ENCODE assay signal across 8 mouse cellular contexts in the genomic region with DNA sequence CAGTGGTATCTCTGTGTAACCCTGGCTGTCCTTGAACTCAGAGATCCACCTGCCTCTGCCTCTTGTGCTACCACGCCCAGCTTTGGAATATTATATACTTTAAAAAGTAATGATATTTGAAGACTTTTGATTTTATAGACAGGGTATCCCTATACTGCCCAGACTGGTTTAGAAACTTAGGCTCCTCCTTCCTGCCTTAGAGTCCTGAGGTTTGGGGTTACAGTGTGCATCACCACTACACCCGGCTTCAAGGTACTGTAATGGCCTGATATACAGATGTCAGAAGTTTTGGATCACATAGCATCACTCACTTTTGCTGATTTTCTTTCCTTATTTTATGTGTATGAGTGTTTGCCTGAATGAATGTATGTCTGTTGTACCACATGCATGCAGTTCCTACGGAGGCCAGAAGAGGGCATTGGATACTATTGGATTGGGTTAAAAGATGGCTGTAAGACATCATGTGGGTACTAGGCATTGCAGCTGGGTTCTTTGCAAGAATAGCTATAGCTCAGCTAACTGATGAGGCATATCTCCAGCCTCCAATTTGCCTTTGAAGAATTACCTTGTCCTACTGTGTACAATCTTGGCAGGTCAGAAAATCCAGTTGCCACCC. TPM values are rescaled to one million over a fixed set of nuclear protein-coding genes. Genes with fewer than 3 reads are reported as not detected.
A peak's percentile ranks its signal among the peaks of the same experiment; 100 is the strongest.
DNase-seq lines count a peak whose midpoint lies in the region; ATAC-seq and TF ChIP-seq lines count a peak whose summit lies in the region.
"Had no signal": no experiment of that assay in that cellular context is flagged by ENCODE, and none has a peak within 500 bp of the region (broad histone marks: within the 10 kb centered on the region; RNA-seq: fewer than 3 reads in every experiment).

No protein-coding gene starts in this region.

- 61% methylated on average over 3 of the region's 3 CpGs for WGBS in midbrain, embryonic 10.5 days
- WGBS in midbrain, embryonic 13.5 days = 59% methylated on average over 3 of the region's 3 CpGs
- 62% methylated on average over 3 of the region's 3 CpGs for WGBS in large intestine, adult 2 months

- POLR2A ChIA-PET in Patski (lab: Charles Lee) = no interaction called here

- CTCF ChIA-PET in Patski (lab: Charles Lee) = interaction anchor here (0.8 to 1.4 kb wide), 3 partner anchors 10 to 43 kb away, joined by 3 to 5 read pairs (median 4); no protein-coding TSS in a partner anchor

- no peak overlapping the region for H3K4me2 ChIP-seq in midbrain, embryonic 13.5 days (replicated peaks)
- H3K4me2 ChIP-seq: heart, embryonic 13.5 days had no signal

- TF ChIP-seq CTCF in Patski (IDR thresholded peaks at IDR 0.05) = peak; percentile 82

- H3K36me3 ChIP-seq in midbrain, embryonic 10.5 days = 0 out of 2 replicates have a peak, but pooled peaks cover 4% of the 10 kb centered on the region
- no peaks in the 10 kb centered on the region for H3K36me3 ChIP-seq in midbrain, embryonic 13.5 days

- ATAC-seq in midbrain, embryonic 13.5 days = no peak
- no peak for ATAC-seq in Patski

- H3K9me3 ChIP-seq in midbrain, embryonic 10.5 days (replicated peaks) = no peaks in the 10 kb centered on the region
- H3K9me3 ChIP-seq in midbrain, embryonic 13.5 days = no peaks in the 10 kb centered on the region
- H3K9me3 ChIP-seq: heart, embryonic 13.5 days had no signal

- H3K9ac ChIP-seq in midbrain, embryonic 13.5 days (replicated peaks) = no peak overlapping the region
- H3K9ac ChIP-seq: heart, embryonic 13.5 days had no signal

- H3K27ac ChIP-seq in midbrain, embryonic 10.5 days (replicated peaks) = no peak overlapping the region
- no peak overlapping the region for H3K27ac ChIP-seq in midbrain, embryonic 13.5 days
- H3K27ac ChIP-seq: heart, embryonic 13.5 days had no signal

- no peak overlapping the region for H3K4me3 ChIP-seq in midbrain, embryonic 10.5 days
- no peak overlapping the region for H3K4me3 ChIP-seq in midbrain, embryonic 13.5 days (replicated peaks)
- H3K4me3 ChIP-seq: heart, embryonic 13.5 days had no signal

- H3K4me1 ChIP-seq in midbrain, embryonic 10.5 days = peaks cover 28% of the 10 kb centered on the region
- peaks cover 26% of the 10 kb centered on the region for H3K4me1 ChIP-seq in midbrain, embryonic 13.5 days (replicated peaks)

- in situ Hi-C loops in Patski (cut with MboI; ENCODE audit: low pct_unique_long_range_greater_than_20kb) = no loop called here

- peak; percentile 57 for DNase-seq in midbrain, embryonic 10.5 days (ENCODE audit: low spot score)
- DNase-seq in Patski (ENCODE audit: low read depth, low spot score) = no peak
- DNase-seq in embryo, embryonic 11 days = peak; percentile 66
- DNase-seq in large intestine, adult 2 months (ENCODE audit: low read depth, low spot score) = peak; percentile 35
- peak; percentile 20 for DNase-seq in retina, adult 2 months (ENCODE audit: low read depth, low spot score)
- DNase-seq in ovary, adult 18-20 months (ENCODE audit: low spot score) = no peak

- H3K27me3 ChIP-seq in midbrain, embryonic 10.5 days (ENCODE audit: low read depth, poor library complexity, severe bottlenecking) = no peaks in the 10 kb centered on the region
- no peaks in the 10 kb centered on the region for H3K27me3 ChIP-seq in midbrain, embryonic 13.5 days
- no peaks in the 10 kb centered on the region for H3K27me3 ChIP-seq in Patski
- H3K27me3 ChIP-seq: heart, embryonic 13.5 days had no signal

RNA-seq across cellular contexts. Expression of gene Slc25a17, which starts 5.4 kb away (rescaled TPM):
- 91.3 and 107 TPM in 2 replicates for polyA plus RNA-seq in midbrain, embryonic 10.5 days (2016; fragmentation: Nextera tagmentation; extraction: Ambion mirVana)
- 133 and 141 TPM in 2 replicates for polyA plus RNA-seq in midbrain, embryonic 13.5 days (2015; fragmentation: Nextera tagmentation; extraction: Ambion mirVana)
- polyA plus RNA-seq in Patski (2021) = 113 TPM
- 22.5 and 25.2 TPM in 2 replicates for polyA plus RNA-seq in large intestine, adult 2 months (2012; rRNA removed)

RNA-seq across cellular contexts. Expression of gene St13, which starts 44.6 kb away (rescaled TPM):
- 205 and 220 TPM in 2 replicates for polyA plus RNA-seq in midbrain, embryonic 10.5 days (2016; fragmentation: Nextera tagmentation; extraction: Ambion mirVana)
- 182 and 203 TPM in 2 replicates for polyA plus RNA-seq in midbrain, embryonic 13.5 days (2015; fragmentation: Nextera tagmentation; extraction: Ambion mirVana)
- 471 TPM for polyA plus RNA-seq in Patski (2021)
- polyA plus RNA-seq in large intestine, adult 2 months (2012; rRNA removed) = 12.6 and 12.7 TPM in 2 replicates

RNA-seq across cellular contexts. Expression of gene Xpnpep3, which starts 44.7 kb away (rescaled TPM):
- polyA plus RNA-seq in midbrain, embryonic 10.5 days (2016; fragmentation: Nextera tagmentation; extraction: Ambion mirVana) = 12.4 and 12.9 TPM in 2 replicates
- 9.8 TPM in 2 replicates for polyA plus RNA-seq in midbrain, embryonic 13.5 days (2015; fragmentation: Nextera tagmentation; extraction: Ambion mirVana)
- 13.8 TPM for polyA plus RNA-seq in Patski (2021)
- polyA plus RNA-seq in large intestine, adult 2 months (2012; rRNA removed) = 2.9 and 5.1 TPM in 2 replicates

RNA-seq across cellular contexts. Expression of gene Dnajb7, which starts 52.8 kb away (rescaled TPM):
- 3.7 and 4.4 TPM in 2 replicates for polyA plus RNA-seq in midbrain, embryonic 10.5 days (2016; fragmentation: Nextera tagmentation; extraction: Ambion mirVana)
- 1.7 and 2.4 TPM in 2 replicates for polyA plus RNA-seq in midbrain, embryonic 13.5 days (2015; fragmentation: Nextera tagmentation; extraction: Ambion mirVana)
- polyA plus RNA-seq in Patski (2021) = not detected
- polyA plus RNA-seq in large intestine, adult 2 months (2012; rRNA removed) = 0.12 TPM in 1 of 2 replicates, not detected in the other

Comparison
In these comparisons a context has a peak if more than half of its experiments do, and no peak if none do; other contexts are left out.
1. DNase-seq: peak in midbrain, embryonic 10.5 days (single experiment), embryo, embryonic 11 days (single experiment), large intestine, adult 2 months (single experiment) and retina, adult 2 months (single experiment); none in Patski (single experiment) and ovary, adult 18-20 months (single experiment).
2. RNA of gene St13, which starts 44.6 kb away (polyA plus RNA-seq): 471 TPM in Patski (single experiment), 205 to 220 TPM in midbrain, embryonic 10.5 days and 182 to 203 TPM in midbrain, embryonic 13.5 days; 12.6 to 12.7 TPM in large intestine, adult 2 months; every median in the first group is over 10 times any median in the second.